Mouse (Mus musculus): Measurements from ENCODE around the gene Ccnl2.
"Not testable (repeated sequence)": the region's sequence is repeated elsewhere in the genome, so short reads cannot be mapped to it uniquely, and the experiment has no call there.

The Ccnl2 gene

GRCm38 (mm10) chr4:155811929-155812664, at the start of gene Ccnl2:
Ccnl2 (plus strand) TSS chr4:155812489.
- DNase-seq = peak; percentile 92 to 94

GRCm38 (mm10) chr4:155769496-155769879, 42.8 kb upstream of the Ccnl2 start:
- no peak for DNase-seq

GRCm38 (mm10) chr4:155769880-155770512, 42.3 kb upstream of the Ccnl2 start:
- peak; percentile 89 to 93 for DNase-seq

GRCm38 (mm10) chr4:155770626-155771025, 41.7 kb upstream of the Ccnl2 start:
- DNase-seq = peak; percentile 76 to 78

GRCm38 (mm10) chr4:155771706-155772105, 40.6 kb upstream of the Ccnl2 start:
- DNase-seq = peak; percentile 52 to 83

- DNase-seq = no peak
Measured at GRCm38 (mm10) chr4:155772786-155773185, 39.5 kb upstream of the Ccnl2 start.

- peak in 1 of 2 experiments; percentile 45 for DNase-seq
Measured at GRCm38 (mm10) chr4:155773335-155774078, 38.8 kb upstream of the Ccnl2 start.

GRCm38 (mm10) chr4:155774280-155774754, 38.0 kb upstream of the Ccnl2 start, which contains the start of gene Vwa1:
Vwa1 (minus strand) TSS chr4:155774698.
- peak; percentile 92 to 93 for DNase-seq

GRCm38 (mm10) chr4:155774971-155775740, 37.1 kb upstream of the Ccnl2 start:
- peak; percentile 54 to 64 for DNase-seq

- peak; percentile 33 to 62 for DNase-seq
Measured at GRCm38 (mm10) chr4:155775855-155776254, 36.4 kb upstream of the Ccnl2 start.

- no peak for DNase-seq
Measured at GRCm38 (mm10) chr4:155776704-155777335, 35.5 kb upstream of the Ccnl2 start.

- no peak for DNase-seq
Measured at GRCm38 (mm10) chr4:155777816-155778215, 34.5 kb upstream of the Ccnl2 start.

- no peak for DNase-seq
Measured at GRCm38 (mm10) chr4:155779498-155779897, 32.8 kb upstream of the Ccnl2 start.

- peak; percentile 61 to 69 for DNase-seq
Measured at GRCm38 (mm10) chr4:155780895-155781294, 31.4 kb upstream of the Ccnl2 start.

GRCm38 (mm10) chr4:155783486-155784080, 28.7 kb upstream of the Ccnl2 start:
- DNase-seq = peak; percentile 58 to 68

- DNase-seq = peak; percentile 85 to 87
Measured at GRCm38 (mm10) chr4:155784081-155784701, 28.1 kb upstream of the Ccnl2 start.

GRCm38 (mm10) chr4:155785246-155785645, 27.0 kb upstream of the Ccnl2 start:
- no peak for DNase-seq

GRCm38 (mm10) chr4:155785819-155786218, 26.5 kb upstream of the Ccnl2 start, which contains the start of gene Tmem88b:
Tmem88b (minus strand) TSS chr4:155785874.
- no peak for DNase-seq

GRCm38 (mm10) chr4:155788300-155788699, 24.0 kb upstream of the Ccnl2 start:
- no peak for DNase-seq

GRCm38 (mm10) chr4:155788833-155789232, 23.5 kb upstream of the Ccnl2 start:
- not testable (repeated sequence) for DNase-seq

- DNase-seq = no peak
Measured at GRCm38 (mm10) chr4:155790021-155790489, 22.2 kb upstream of the Ccnl2 start, which contains the start of gene Ankrd65. Ankrd65 (plus strand) TSS chr4:155790439.
